Mouse (Mus musculus) left cerebral cortex, postnatal 10 days (tissue): ENCODE results near the gene Cyp4f13. TPM values are rescaled to one million over a fixed set of nuclear protein-coding genes. Genes with fewer than 3 reads are reported as not detected.

ENCODE experiments used
- DNase-seq, 2 experiments: peaks; one replicate each; pipeline ENCODE4 v3.0.0; 2021 to 2022; ENCODE audit warnings: low spot score in 2 of 2, mixed read lengths in 1 of 2; ENCODE audit errors: extremely low spot score in 1 of 2
- intact Hi-C: fragments of 180-260 bp; cut with DNase I; formaldehyde crosslinking; loops from one replicate; pipeline ENCODE4 v1.15.1; 2025
- total RNA-seq, 2 experiments: library from RNA; stranded (reverse); gene quantifications; 2 replicates each; pipeline ENCODE4 v1.2.3; 2021

The Cyp4f13 gene
- total RNA-seq, result 10 to 100 TPM in 1 of 2 experiments, 1 to 10 TPM in 1; 9.5 to 10.0 TPM

DNA sequence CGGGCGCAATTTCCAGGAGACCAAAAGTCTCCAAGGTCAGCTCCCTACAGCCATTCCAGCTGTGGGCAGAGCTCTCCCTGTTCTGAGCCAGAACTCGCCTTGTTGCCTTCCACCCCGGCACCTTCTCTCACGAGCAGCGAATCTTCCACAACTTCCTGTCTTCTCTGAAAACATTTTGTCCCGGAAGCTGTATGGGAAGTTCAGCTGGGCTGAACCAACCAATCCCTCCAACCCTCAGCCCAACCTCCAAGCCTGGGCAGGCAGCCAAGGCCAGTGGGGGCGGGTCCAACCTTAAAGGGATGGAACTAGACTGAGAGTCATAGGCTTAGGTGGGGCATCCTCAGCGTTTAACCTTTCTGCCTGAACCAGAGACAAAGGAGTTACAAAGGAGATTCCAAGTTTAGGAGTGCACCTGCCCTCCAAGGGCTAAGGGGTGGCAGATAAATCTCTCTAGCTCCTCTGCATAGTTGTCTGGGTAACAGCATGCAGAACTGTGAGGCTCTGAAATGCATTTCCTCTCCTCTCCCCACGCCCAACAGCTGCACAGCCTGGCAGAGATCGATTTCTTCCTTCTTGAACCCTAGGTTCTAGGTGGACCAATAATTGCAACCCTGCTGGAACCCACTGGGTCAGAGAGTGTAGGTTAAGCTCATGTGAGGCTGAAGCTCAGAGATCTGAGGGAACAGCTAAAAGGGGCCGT is at the start of gene Cyp4f13:
Cyp4f13 (minus strand) TSS at position 188 of the 700 bp plus-strand sequence.
- intact Hi-C loops, result loop anchor here (5.0 kb wide), 1 partner anchor 40 kb away; no protein-coding TSS in a partner anchor
- peak; percentile 89 to 97 for DNase-seq

DNA sequence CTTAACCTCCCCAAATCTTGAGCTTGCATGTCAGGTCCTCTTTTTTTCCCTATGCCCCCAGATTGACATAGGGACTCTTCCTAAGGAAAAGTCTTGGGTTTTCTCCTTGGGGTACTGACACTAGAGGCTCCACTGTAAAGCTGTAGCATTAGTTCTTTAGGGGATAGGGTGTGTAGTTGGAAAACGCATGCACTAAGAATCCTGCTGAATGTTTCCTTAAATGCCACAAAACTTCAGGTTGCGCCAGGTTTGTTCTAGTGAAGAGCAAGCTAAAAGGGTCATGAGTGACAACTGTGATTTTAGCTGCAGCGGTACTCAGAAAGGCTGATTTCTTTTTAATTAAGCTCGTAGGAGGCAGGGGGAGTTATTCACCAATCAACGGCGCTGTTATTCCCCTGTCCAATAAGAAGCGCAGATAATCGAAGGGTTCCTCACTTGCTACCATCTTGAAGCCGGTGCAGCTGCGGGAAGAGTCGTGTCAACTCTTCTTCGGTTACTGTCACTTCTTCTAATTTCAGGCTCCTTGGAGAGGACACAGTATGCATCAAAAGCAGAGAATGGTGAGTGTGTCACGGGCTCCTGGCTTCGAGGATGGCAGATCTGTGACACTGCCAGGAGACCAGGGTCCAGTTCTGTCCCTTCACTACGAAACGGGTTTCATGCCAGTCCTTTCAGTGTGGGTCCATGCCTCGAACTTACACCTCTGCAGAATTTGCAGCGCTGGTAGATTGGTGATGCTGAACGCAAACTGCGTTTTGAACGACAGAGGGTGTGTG is 45.7 kb upstream of the Cyp4f13 start, which contains the start of gene Zfp952:
Zfp952 (plus strand) TSS at position 431 of the 776 bp plus-strand sequence.
- intact Hi-C loops, result no loop called here
- DNase-seq, result peak; percentile 81 to 92

DNA sequence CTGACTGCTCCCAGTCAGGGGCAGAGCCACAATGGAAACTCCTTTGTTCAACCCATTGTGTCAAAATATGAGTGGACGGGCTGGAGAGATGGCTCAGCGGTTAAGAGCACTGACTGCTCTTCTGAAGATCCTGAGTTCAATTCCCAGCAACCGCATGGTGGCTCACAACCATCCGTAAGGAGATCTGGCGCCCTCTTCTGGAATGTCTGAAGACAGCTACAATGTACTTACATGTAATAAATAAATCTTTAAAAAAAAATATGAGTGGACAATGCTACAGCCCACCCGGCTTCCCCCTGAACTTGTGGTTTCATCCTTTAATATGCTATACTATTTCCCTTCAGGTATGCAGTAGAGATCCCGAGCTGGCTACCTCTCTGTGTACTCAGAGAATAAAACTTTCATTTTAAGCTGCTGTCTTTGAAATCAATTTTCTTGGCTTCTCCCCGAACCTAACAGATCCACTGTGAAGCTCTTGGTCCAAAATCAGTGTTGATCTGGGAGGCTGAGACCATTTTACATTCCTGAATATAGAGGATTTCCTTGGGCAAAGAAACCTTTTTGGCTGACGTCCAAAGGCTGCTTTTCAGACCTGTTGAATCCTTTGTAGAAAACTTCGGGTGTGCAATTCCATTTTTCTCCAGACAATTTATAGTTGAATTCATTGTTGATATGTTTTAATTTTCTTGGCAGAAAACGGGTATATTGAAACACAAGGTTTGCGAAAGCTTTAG is 44.9 kb upstream of the Cyp4f13 start:
- intact Hi-C loops, result no loop called here
- peak in 1 of 2 experiments; percentile 32 for DNase-seq

DNA sequence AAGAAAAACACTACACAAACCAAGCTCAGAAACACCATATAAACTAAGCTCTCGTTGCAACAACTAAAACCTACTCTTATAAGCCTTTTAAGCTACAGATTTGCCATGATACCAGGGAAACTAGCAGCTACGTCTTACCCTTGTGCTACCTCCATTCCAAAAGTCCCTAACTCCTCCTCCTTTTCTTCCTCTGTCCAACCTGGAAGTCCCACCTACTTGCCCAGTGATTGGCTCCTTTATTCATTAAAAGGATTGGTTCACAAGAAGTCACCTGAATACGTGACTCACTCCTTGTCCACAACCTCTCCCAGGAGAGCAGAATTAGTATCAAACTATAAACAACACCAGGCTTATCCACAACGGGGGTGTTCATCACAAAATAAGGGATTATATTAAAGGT is 39.1 kb upstream of the Cyp4f13 start:
- intact Hi-C loops, result no loop called here
- no peak for DNase-seq

DNA sequence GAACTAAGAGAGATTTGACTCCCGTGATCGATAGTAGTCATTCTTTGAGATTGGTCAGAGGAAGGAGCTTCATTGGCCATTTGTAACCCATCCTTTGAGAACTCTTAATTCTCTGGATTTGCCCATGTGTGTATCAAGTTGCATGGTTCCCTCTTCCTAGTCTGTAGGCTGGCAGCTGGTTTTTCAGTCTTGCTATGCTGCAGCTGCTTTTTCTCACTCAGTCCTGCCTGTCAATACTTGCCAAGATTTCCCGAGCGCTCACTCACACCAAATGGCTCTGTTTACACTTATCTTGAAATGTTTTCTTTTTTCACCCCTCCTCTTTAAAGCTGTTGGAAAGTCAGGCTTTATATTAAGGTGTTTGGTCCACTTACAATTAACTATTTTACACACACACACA is 34.2 kb upstream of the Cyp4f13 start:
- no peak for DNase-seq
- intact Hi-C loops, result no loop called here

DNA sequence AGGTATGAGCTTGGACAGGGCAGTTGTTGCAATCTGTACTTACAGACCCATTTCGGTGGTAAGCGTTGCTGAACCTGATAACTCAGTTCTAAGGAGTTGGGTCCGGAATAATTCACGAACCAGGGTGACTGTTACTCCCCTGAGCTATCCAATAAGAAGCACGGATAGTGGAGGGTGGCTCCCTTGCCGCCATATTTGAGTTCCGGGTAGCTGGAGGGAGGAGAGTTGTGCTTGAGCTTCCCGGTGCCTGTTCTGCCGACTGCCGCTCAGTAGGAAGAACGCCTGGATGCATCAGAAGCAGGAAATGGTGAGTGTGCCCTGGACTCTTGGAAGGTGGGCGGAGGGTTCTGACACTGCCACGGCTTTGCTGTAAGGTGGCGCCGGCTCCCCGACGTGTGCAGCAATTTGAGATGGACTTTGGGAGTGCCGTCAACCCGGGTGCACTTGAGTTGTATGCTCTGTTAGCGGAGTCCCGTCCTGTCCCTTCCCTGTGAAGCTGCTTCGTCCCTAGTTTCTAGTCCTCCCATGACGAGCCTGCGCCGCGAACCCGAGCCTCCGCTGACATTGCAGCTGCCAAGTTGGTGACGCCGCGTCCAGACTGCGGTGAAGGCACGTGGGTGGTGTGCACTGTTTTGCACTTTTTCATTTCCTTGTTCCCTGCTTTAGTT is 18.6 kb upstream of the Cyp4f13 start, which contains the start of gene Zfp472:
Zfp472 (plus strand) TSS at position 192 of the 668 bp plus-strand sequence.
- DNase-seq, result peak; percentile 88 to 95
- intact Hi-C loops, result no loop called here

DNA sequence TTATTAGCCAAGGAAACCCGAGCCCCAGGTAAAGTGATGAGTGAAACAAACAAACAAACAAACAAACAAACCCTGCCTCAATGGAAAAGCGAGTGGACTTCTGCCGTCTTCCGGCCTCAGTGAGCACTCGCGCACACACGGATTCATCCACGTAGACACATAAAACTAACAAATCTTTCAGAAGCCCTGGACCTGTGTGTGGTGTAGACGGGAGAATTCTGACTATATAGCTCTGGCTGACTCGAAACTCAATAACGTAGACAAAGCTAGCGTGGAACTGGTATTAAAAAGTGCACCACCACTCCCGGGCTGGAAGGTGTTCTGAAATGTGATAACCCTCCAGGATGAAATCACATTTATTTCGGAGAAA is 18.0 kb upstream of the Cyp4f13 start:
- intact Hi-C loops, result no loop called here
- no peak for DNase-seq

DNA sequence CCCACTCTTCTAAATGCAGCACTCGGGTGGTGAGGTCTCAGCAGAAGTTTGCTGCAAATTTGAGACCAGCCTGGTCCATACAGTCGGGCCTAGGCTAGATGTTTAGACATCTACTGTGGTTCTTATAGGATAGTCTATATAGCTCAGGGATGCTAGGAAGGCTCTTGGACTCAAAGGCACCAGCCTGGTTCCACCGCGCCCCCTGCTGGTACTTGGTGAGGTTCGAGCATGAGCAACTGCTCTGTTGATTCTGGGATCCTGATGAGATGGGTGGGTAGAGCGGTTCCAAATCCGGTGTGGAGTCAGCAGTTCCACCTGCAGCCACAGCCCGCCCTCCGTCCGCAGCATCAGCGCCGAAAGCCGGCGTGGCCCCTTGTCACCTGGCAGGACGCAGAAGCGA is 4.2 kb upstream of the Cyp4f13 start:
- DNase-seq, result peak; percentile 73 to 88
- intact Hi-C loops, result no loop called here

DNA sequence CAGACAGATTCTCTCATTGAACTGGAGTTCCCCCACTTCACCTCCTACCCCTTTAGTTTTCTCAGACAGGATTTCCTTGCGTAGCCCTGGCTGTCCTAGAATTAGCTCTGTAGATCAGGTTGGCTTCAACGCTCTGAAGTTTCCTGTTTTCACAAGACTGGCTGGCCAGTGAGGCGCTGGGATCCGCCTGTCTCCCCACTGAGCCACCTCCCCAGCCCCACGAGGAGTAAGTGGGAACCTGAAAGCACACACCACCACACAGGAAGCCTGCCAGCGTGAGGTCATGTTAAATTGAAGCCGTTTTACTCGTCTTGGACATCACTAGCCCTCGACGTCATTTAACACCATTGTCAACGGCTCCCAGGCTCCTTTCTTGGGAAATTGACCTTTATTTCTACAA is 3.8 kb upstream of the Cyp4f13 start:
- DNase-seq, result no peak
- intact Hi-C loops, result no loop called here

DNA sequence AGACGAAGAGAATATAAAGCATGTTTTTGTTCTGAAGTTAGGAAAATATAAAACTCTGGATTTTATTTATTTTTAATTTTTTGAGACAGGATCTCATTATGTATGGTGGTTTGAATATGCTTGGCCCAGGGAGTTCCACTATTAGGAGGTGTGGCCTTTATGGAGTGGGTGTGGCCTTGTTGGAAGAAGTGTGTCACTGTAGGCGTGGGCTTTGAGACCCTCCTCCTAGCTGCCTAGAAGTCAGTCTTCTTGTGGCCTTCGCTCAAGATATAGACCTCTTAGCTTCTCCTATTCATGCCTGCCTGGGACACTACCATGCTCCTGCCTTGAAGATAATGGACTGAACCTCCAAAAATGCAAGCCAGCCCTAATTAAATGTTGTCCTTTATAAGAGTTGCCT is 2.9 kb upstream of the Cyp4f13 start:
- no peak for DNase-seq
- intact Hi-C loops, result no loop called here

DNA sequence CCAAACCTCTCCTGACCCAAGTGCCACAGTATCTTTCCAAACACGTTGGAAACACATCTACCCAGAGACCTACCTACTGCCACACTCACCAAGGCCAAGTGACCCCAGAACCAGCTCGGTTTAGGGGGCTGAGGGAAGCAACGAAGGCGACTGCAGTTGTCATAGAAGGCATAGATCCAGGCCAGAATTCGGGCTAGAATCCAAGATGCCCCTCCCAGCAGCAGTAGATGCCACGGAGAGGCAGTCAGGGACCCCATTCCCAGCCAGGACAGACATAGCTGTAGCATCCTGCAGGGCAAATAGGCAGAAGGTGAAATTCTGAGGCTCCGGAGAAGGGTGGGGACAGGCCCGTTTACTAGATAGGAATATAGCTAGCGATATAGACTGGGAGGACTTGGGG is 486 bp downstream of the Cyp4f13 start:
- peak in 1 of 2 experiments; percentile 22 for DNase-seq
- intact Hi-C loops, result loop anchor here (5.0 kb wide), 1 partner anchor 39 kb away; no protein-coding TSS in a partner anchor

DNA sequence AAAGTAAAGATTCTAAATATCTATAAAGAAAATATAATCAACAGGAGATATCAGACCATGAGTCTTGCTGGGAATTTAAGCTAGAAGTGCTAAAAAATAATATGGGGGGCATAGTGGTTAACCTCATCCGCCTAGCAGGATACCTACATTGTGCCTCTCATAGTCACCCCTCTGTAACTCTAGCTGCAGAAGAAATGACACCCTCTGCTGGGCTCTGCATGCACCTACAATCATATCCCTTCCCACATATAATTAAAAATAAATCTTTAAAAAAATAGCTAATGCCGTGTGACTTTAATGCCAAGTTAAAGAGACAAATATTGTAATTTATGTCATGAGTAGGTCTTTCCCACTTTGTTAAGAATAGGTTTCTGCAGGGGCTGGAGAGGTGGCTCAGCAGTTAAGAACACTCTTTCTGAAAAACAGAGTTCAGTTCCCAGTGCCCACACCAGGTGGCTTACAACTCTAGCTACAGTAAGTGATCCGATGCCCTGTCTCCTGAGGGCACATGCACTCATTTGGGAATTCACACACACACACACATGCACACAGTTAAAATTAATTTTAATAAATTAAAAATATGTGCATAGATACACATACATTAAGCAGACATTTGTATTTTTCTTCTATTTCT is 2.7 kb downstream of the Cyp4f13 start:
- intact Hi-C loops, result loop anchor here (5.0 kb wide), 1 partner anchor 37 kb away; no protein-coding TSS in a partner anchor

DNA sequence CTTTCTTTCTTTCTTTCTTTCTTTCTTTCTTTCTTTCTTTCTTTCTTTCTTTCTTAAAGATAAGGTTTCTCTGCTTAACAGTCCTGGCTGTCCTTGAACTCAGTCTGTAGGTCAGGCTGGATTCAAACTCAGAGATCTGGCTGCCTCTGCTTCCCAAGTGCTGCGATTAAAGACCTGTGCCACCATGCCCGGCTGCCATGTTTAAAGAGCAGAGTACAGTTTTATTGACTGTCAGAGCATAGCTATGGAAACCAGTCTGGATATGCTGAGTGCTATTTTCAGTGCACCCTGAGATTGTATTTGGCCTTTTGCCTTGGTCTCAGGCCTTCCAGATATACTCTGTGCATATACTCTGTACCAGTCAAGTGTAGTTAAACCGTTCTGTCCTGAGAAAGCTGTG is 3.5 kb downstream of the Cyp4f13 start:
- no peak for DNase-seq
- intact Hi-C loops, result no loop called here

More for the DNA sequence above, 2.7 kb downstream of the Cyp4f13 start:
- no peak for DNase-seq

DNA sequence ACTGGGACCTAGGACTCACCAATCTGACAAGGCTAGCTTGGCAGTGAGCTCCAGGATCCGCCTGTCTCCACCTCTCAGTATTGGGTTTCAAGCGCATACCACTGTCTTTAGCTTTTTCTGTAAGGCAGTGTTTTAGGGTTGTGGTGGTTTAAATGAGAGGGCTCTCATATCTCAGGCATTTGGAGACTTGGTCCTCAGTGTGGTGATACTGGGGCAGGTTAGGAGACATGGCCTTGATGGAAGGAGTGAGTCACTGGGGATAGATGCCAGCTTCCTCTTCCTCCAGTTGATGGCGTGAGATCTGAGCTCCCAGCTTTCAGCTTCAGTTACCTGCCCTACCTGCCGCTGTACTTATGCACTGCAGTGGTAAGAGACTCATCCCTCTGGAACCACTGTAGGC is 7.4 kb downstream of the Cyp4f13 start:
- intact Hi-C loops, result no loop called here
- no peak for DNase-seq

DNA sequence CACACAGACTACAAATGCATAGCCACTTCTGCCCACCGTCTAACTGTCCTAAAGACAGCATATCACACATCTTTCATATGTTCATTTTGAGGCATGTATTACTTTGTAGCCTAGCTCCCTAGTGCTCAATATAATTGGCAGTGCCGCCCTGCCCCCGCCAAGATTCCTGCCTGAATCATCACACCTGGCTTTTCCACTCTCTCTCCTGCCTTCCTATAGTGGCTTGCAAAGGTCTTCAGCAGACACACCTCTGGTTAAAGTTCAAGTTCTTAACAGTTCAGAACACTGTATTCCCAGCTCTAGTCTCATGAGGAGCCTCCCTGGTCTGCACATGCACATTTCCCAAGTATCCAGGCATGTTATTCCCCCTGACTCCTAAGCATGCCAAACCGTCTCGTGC is 19.4 kb downstream of the Cyp4f13 start:
- no peak for DNase-seq
- intact Hi-C loops, result no loop called here

DNA sequence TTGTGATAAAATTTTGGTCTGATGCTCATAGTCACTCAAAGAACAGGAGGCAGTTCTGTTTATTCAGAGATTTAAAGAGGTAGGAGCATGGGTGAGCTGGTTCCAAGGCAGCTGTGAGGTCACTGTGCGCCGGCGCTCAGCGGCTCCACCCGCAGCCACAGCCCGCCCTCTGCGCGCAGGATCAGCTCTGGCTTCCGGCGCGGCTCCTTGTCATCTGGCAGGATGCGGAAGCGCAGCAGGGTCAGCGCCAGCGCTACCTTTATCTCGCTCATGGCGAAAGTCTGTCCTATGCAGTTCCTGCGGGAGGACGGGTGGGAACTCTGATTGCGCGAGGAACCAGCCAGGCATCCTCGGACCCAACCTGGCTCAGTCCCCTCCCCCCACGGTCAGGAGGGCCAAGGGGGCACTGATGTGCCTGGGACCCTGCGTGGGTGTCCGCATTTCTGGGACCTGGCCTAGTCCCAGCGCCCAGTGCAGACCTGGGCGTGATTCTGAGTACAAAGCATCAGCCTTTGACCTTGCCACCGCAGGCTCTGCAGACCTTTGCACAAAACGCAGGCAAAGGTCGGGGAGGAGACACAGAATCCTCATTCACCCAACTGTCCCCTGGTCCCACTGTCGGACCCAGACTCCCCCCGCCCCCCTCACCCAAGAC is 22.4 kb downstream of the Cyp4f13 start:
- intact Hi-C loops, result no loop called here

DNA sequence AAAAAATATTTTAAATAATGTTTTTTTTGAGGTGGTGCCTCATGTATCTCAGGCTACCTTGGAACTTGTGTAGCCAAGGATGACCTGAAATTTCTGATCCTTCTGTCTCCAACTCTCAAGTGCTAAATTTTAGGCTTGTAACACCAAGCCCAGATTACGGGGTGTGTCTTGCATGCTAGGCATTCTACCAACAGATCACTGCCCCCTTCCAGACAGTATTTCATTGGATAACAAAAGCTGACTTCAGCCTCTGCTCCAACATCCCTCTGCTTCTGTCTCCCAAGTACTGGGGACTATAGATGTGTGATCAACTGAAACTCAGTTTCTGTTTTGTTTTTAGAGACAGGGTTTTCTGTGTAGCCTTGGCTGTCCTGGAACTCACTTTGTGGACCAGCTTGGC is 23.5 kb downstream of the Cyp4f13 start:
- intact Hi-C loops, result no loop called here
- no peak for DNase-seq

More for the DNA sequence above, 22.4 kb downstream of the Cyp4f13 start:
- peak; percentile 58 to 88 for DNase-seq

DNA sequence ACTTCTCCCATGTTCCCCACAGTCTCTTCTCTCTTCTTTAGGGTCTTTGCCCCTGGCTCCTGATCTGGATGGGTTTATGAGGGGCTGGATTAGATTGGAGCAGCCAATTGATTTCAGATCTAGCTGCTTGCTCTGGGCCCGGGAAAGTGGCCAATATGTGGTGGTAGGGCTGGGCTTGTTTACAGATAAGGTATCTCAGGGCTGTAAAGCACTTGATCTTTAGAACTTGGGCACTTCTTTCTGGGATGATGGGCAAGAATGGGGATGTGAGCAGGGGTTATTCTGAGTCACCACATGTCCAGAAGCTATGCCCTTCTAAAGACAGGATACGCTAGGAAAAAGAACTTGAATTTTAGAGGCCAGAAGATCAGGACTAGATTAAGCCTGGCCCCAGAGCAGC is 28.1 kb downstream of the Cyp4f13 start:
- no peak for DNase-seq
- intact Hi-C loops, result no loop called here
